Mouse (Mus musculus) A20 (cell line): ENCODE results near the gene Selenof.

Experiments
- DNase-seq: peaks from one replicate; pipeline ENCODE4 v3.0.0-alpha.2; 2011; ENCODE audit warnings: low read depth, low spot score

The Selenof gene

GRCm38 (mm10) chr3:144642141-144642540 lies 72.0 kb downstream of the Selenof start:
- DNase-seq, result no peak

GRCm38 (mm10) chr3:144643301-144643871 lies 73.3 kb downstream of the Selenof start:
- no peak for DNase-seq

DNA sequence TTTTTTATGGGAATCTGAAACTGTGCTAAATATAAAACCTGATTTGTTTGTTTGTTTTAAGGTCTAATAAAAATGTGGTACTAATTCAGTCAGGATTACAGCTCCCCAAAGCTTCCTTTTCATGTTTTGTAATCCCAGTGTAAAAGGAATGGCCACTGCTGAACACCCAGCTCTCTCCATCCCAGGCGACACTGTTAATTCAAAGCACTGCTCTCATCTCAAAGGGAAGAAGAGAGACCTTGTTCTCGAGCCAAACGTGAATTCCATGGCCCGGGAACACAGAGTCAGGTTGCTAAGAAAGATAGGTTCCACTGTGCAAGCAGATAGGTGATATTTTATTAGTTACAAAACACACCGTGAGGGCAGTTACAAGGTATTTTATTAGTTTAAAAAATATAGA lies 74.1 kb downstream of the Selenof start:
- no peak for DNase-seq
